Mouse (Mus musculus) forebrain, embryonic 13.5 days (tissue): ENCODE data around the gene Prps1. TPM values are rescaled to one million over a fixed set of nuclear protein-coding genes. Genes with fewer than 3 reads are reported as not detected.

Experiments
- ATAC-seq: fragments of 200-750 bp; cut with Nextera tagmentation; 2 replicates; pipeline ENCODE4 v1.8.0; 2017
- H3K27ac ChIP-seq: fragments of 300-500 bp; sonication (generic); 2 replicates; pipeline ENCODE4 v1.5.1; 2015; ENCODE audit warnings: inconsistent platforms, mild to moderate bottlenecking, moderate library complexity
- H3K27me3 ChIP-seq: fragments of 300-500 bp; sonication (generic); 2 replicates; pipeline ENCODE4 v1.6.1; 2015; ENCODE audit warnings: mild to moderate bottlenecking, inconsistent platforms
- H3K36me3 ChIP-seq: fragments of 300-500 bp; sonication (generic); 2 replicates; pipeline ENCODE4 v1.6.1; 2015; ENCODE audit warnings: mild to moderate bottlenecking, inconsistent platforms; ENCODE audit not compliant: poor library complexity, severe bottlenecking
- H3K4me1 ChIP-seq: fragments of 300-500 bp; sonication (generic); 2 replicates; pipeline ENCODE4 v1.6.1; 2015; ENCODE audit warnings: inconsistent platforms
- H3K4me2 ChIP-seq: fragments of 300-500 bp; sonication (generic); 2 replicates; pipeline ENCODE4 v1.6.1; 2015; ENCODE audit warnings: inconsistent platforms, mild to moderate bottlenecking, moderate library complexity
- H3K4me3 ChIP-seq: fragments of 300-500 bp; sonication (generic); 2 replicates; pipeline ENCODE4 v1.5.1; 2015; ENCODE audit warnings: mild to moderate bottlenecking, inconsistent platforms
- H3K9ac ChIP-seq: fragments of 300-500 bp; sonication (generic); 2 replicates; pipeline ENCODE4 v1.6.1; 2015; ENCODE audit warnings: mild to moderate bottlenecking, inconsistent platforms
- H3K9me3 ChIP-seq: fragments of 300-500 bp; sonication (generic); replicated peaks from 2 replicates; pipeline ENCODE4 v1.6.1; 2016; ENCODE audit warnings: inconsistent platforms
- WGBS: fragments of 180-500 bp; shearing (Covaris S2); methylation state at CpG from one replicate; pipeline ENCODE4 v1.1.7; 2015; 5-methylcytosine and 5-hydroxymethylcytosine counted together
- polyA plus RNA-seq: library from polyadenylated mRNA; unstranded; fragments of >200 nt; fragmentation: Nextera tagmentation; extraction: Ambion mirVana; gene quantifications from 2 replicates; pipeline ENCODE4 v1.2.1, GENCODE M21; 2015

Prps1 gene
- 66.1 and 71.9 TPM in 2 replicates for polyA plus RNA-seq

GRCm38 (mm10) chrX:140456279-140456731 lies at the start of gene Prps1:
Gene Prps1, plus strand, starts transcription at chrX:140456613.
- Histone ChIP-seq H3K27me3 (no peaks in the 10 kb centered on the region), H3K4me3 (peak within 1 kb of the TSS; percentile 56), H3K27ac (no peak within 1 kb of the TSS), H3K9ac (peak within 1 kb of the TSS; percentile 59), H3K36me3 (no peaks in the 10 kb centered on the region), H3K4me2 (peak within 1 kb of the TSS; percentile 59), H3K9me3 (no peaks in the 10 kb centered on the region), H3K4me1 (no peaks in the 10 kb centered on the region; the same call in 1 of the 2 replicates)
- ATAC-seq: peak; percentile 97
- 19% methylated on average over 26 of the region's 26 CpGs for WGBS

DNA sequence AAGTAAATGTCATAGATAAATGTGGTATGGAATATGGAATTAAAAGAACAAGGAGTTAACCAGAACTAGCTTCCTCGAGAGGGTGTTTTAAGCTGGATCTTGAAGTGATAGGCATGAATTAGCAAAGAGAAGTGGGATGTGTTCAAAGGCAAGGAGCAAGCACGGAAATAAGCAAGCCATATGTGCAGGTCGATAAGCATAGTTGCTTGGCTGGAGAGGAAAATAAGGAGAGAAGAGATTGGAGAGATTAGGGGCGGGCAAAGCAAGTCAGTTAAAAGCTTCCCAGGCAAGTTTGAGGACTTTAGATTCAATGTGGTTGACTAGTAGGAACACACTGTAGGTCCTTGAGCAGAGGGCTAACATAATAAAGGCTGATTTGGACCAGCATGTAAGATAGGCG lies 48.8 kb upstream of the Prps1 start:
- H3K4me3 ChIP-seq: no peak overlapping the region
- 83% methylated on average over 5 of the region's 5 CpGs for whole genome bisulfite sequencing
- no peak for ATAC-seq
- H3K4me2 ChIP-seq: no peak overlapping the region
- no peak overlapping the region for H3K9ac ChIP-seq
- H3K27ac ChIP-seq: no peak overlapping the region
- no peaks in the 10 kb centered on the region for H3K4me1 ChIP-seq
- H3K36me3 ChIP-seq: no peaks in the 10 kb centered on the region
- peaks cover 7% of the 10 kb centered on the region; the same call in 1 of the 2 replicates for H3K27me3 ChIP-seq
- H3K9me3 ChIP-seq: no peaks in the 10 kb centered on the region

- H3K4me2 ChIP-seq: no peak overlapping the region
- WGBS: 87% methylated on average over 4 of the region's 4 CpGs
- ATAC-seq: no peak
- no peak overlapping the region for H3K27ac ChIP-seq
- H3K27me3 ChIP-seq: 0 out of 2 replicates have a peak, but pooled peaks cover 6% of the 10 kb centered on the region
- H3K9ac ChIP-seq: no peak overlapping the region
- no peaks in the 10 kb centered on the region for H3K36me3 ChIP-seq
- H3K4me1 ChIP-seq: no peaks in the 10 kb centered on the region
- H3K9me3 ChIP-seq: no peaks in the 10 kb centered on the region
- no peak overlapping the region for H3K4me3 ChIP-seq
Measured at GRCm38 (mm10) chrX:140418467-140418866, 37.9 kb upstream of the Prps1 start.

DNA sequence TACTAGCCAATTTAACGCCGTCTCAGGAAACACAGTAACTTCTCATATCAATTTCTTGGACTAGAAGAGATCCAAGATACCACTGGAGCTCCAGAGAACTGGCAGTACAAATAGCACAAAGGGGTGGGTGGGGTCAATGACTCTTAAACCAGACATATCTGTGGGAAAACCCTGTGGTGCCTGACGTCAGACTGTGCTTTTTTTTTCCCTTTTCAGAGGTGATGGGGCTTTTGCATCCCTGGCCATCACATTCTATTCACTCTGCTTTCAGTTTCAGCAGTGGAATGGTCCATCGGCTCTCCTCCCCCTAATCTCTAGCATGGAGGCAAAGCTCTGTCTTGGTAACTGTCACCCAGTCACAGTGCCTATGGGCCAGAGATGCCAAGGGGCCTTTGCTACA lies 29.3 kb upstream of the Prps1 start:
- Histone ChIP-seq H3K36me3 (no peaks in the 10 kb centered on the region), H3K9me3 (no peaks in the 10 kb centered on the region), H3K27me3 (no peaks in the 10 kb centered on the region), H3K4me3 (no peak overlapping the region), H3K9ac (no peak overlapping the region), H3K4me2 (no peak overlapping the region), H3K27ac (no peak overlapping the region), H3K4me1 (no peaks in the 10 kb centered on the region)
- no peak for ATAC-seq
- 70% methylated on average over 4 of the region's 4 CpGs for WGBS

- ATAC-seq: no peak
- no peaks in the 10 kb centered on the region for H3K27me3 ChIP-seq
- no peak overlapping the region for H3K4me3 ChIP-seq
- WGBS: 72% methylated on average over 8 of the region's 8 CpGs
- no peaks in the 10 kb centered on the region for H3K9me3 ChIP-seq
- H3K36me3 ChIP-seq: no peaks in the 10 kb centered on the region
- no peak overlapping the region for H3K9ac ChIP-seq
- no peak overlapping the region for H3K4me2 ChIP-seq
- no peak overlapping the region for H3K27ac ChIP-seq
- H3K4me1 ChIP-seq: no peaks in the 10 kb centered on the region
Measured at GRCm38 (mm10) chrX:140428252-140428651, 28.2 kb upstream of the Prps1 start.

DNA sequence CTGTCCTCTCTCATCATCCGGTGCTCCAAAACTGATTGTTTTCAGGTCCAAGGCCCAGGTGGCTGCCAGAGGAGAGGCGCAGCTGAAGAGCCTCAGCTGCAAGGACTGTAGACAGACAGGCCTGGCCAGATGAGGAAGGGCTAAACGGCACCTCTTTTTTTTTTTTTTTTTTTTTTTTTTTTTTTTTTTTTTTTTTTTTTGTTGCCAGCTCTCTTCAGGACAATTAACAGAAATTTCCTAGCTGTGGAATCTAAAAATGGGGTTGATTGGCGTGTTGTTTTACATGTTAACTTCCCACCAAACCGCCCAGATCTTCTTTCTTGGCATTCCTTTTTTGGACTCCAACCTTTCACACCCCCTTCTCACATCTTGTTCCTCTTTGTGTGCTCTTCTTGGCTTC lies 26.4 kb upstream of the Prps1 start:
- H3K27me3 ChIP-seq: 0 out of 2 replicates have a peak, but pooled peaks cover 2% of the 10 kb centered on the region
- 89% methylated on average over 5 of the region's 5 CpGs for WGBS

DNA sequence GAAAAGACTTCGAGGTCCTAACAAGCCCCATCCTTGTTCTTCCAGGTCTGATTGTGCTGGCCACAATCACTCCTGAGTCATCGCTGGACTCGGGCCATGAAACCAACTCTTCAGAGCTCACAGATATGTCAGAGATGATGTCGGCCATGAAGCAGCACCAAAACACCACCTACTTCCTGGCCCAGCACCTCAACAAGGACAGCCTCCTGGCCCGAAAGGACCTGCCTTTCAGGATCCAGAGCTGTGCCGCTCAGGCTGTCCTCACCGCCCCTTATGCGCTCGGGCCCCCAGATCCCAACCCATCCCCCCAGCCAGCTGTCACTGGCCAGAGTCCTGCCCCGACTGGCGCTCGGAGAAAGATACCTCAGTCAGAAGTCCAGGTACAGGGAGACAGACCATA lies 25.9 kb upstream of the Prps1 start:
- H3K4me1 ChIP-seq: no peaks in the 10 kb centered on the region
- H3K4me2 ChIP-seq: no peak overlapping the region
- 87% methylated on average over 12 of the region's 12 CpGs for WGBS
- ATAC-seq: no peak
- H3K27ac ChIP-seq: no peak overlapping the region
- no peaks in the 10 kb centered on the region for H3K36me3 ChIP-seq
- no peak overlapping the region for H3K9ac ChIP-seq
- H3K4me3 ChIP-seq: no peak overlapping the region
- H3K27me3 ChIP-seq: 0 out of 2 replicates have a peak, but pooled peaks cover 2% of the 10 kb centered on the region
- H3K9me3 ChIP-seq: no peaks in the 10 kb centered on the region

More for the DNA sequence above, 26.4 kb upstream of the Prps1 start:
- no peak overlapping the region for H3K4me2 ChIP-seq
- H3K27ac ChIP-seq: no peak overlapping the region
- H3K9ac ChIP-seq: no peak overlapping the region
- no peak for ATAC-seq
- H3K36me3 ChIP-seq: no peaks in the 10 kb centered on the region
- no peaks in the 10 kb centered on the region for H3K4me1 ChIP-seq
- H3K9me3 ChIP-seq: no peaks in the 10 kb centered on the region
- H3K4me3 ChIP-seq: no peak overlapping the region

GRCm38 (mm10) chrX:140431981-140432380 lies 24.4 kb upstream of the Prps1 start:
- H3K4me3 ChIP-seq: no peak overlapping the region
- 88% methylated on average over 15 of the region's 15 CpGs for WGBS
- no peak overlapping the region for H3K9ac ChIP-seq
- 0 out of 2 replicates have a peak, but pooled peaks cover 2% of the 10 kb centered on the region for H3K27me3 ChIP-seq
- ATAC-seq: no peak
- H3K4me1 ChIP-seq: no peaks in the 10 kb centered on the region
- no peak overlapping the region for H3K27ac ChIP-seq
- no peak overlapping the region for H3K4me2 ChIP-seq
- no peaks in the 10 kb centered on the region for H3K36me3 ChIP-seq
- no peaks in the 10 kb centered on the region for H3K9me3 ChIP-seq

DNA sequence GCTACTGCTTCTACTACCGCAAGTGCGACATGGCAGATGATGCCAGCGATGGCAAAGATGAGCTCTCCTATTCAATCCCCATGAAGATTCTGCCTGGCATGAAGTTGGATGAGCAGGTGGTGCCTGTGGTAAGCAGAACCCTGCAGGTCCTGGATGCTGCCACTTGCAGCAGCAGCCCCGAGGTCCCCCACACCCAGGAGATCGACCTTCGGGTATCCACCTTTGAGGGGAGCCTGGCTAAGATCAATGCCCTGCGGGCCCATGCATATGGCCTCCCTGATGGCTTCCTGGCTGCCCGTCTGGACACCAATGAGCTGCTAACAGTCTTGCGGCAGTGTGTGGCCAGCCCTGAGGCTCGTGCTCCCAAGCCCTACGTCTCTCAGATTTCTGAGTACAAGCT lies 23.6 kb upstream of the Prps1 start:
- Histone ChIP-seq H3K36me3 (no peaks in the 10 kb centered on the region), H3K27me3 (0 out of 2 replicates have a peak, but pooled peaks cover 2% of the 10 kb centered on the region), H3K4me3 (no peak overlapping the region), H3K27ac (no peak overlapping the region), H3K4me2 (no peak overlapping the region), H3K9me3 (no peaks in the 10 kb centered on the region), H3K9ac (no peak overlapping the region), H3K4me1 (no peaks in the 10 kb centered on the region)
- ATAC-seq: no peak
- 93% methylated on average over 11 of the region's 11 CpGs for WGBS

- Histone ChIP-seq H3K4me1 (no peaks in the 10 kb centered on the region), H3K27me3 (0 out of 2 replicates have a peak, but pooled peaks cover 2% of the 10 kb centered on the region), H3K27ac (no peak overlapping the region), H3K4me2 (no peak overlapping the region), H3K4me3 (no peak overlapping the region), H3K36me3 (no peaks in the 10 kb centered on the region), H3K9ac (no peak overlapping the region), H3K9me3 (no peaks in the 10 kb centered on the region)
- no peak for ATAC-seq
Measured at GRCm38 (mm10) chrX:140437906-140438305, 18.5 kb upstream of the Prps1 start.

GRCm38 (mm10) chrX:140445551-140445950 lies 10.9 kb upstream of the Prps1 start:
- Histone ChIP-seq H3K4me3 (no peak overlapping the region), H3K4me1 (no peaks in the 10 kb centered on the region), H3K9me3 (no peaks in the 10 kb centered on the region), H3K27ac (no peak overlapping the region), H3K9ac (no peak overlapping the region), H3K27me3 (no peaks in the 10 kb centered on the region), H3K4me2 (no peak overlapping the region), H3K36me3 (no peaks in the 10 kb centered on the region)
- 69% methylated on average over 13 of the region's 13 CpGs for WGBS
- ATAC-seq: no peak

DNA sequence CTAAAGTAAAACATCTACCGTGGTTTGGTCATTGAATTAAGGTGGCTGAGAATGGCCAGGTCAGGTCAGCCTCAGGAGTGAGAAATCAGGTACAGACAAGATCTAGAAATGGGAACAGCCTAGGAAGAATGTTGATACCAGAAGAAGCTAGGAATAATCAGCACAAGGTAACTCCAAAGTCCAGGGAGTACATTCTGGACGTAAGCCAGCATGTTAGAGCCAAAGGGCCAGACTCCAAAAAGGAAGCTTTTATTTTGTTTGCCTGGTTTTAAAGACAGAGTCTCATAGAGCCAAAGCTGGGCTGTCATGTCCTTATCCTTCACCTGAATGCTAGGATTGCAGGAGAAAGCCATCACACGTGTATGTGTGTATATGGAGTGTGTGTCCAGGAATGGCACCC lies 6.3 kb upstream of the Prps1 start:
- H3K4me3 ChIP-seq: no peak overlapping the region
- H3K4me1 ChIP-seq: no peaks in the 10 kb centered on the region
- H3K36me3 ChIP-seq: no peaks in the 10 kb centered on the region
- no peaks in the 10 kb centered on the region for H3K9me3 ChIP-seq
- H3K9ac ChIP-seq: no peak overlapping the region
- H3K27me3 ChIP-seq: no peaks in the 10 kb centered on the region
- no peak overlapping the region for H3K4me2 ChIP-seq
- no peak for ATAC-seq
- H3K27ac ChIP-seq: no peak overlapping the region
- WGBS: 80% methylated on average over 3 of the region's 3 CpGs
